Mouse (Mus musculus) stomach, embryonic 16.5 days (tissue): ENCODE results near the gene Sgk1. TPM values are rescaled to one million over a fixed set of nuclear protein-coding genes. Genes with fewer than 3 reads are reported as not detected.
"Not testable (repeated sequence)": the region's sequence is repeated elsewhere in the genome, so short reads cannot be mapped to it uniquely, and the experiment has no call there.

ENCODE experiments used
- ATAC-seq: fragments of 200-750 bp; cut with Nextera tagmentation; 2 replicates; pipeline ENCODE4 v1.8.0; 2017; ENCODE audit warnings: moderate number of reproducible peaks, moderate TSS enrichment; ENCODE audit not compliant: insufficient read depth, low FRiP score
- H3K27ac ChIP-seq: fragments of 300-500 bp; sonication (generic); 2 replicates; pipeline ENCODE4 v1.5.1; 2014; ENCODE audit warnings: low read length
- H3K27me3 ChIP-seq: fragments of 300-500 bp; sonication (generic); 2 replicates; pipeline ENCODE4 v1.6.1; 2014; ENCODE audit warnings: low read length, control low read depth, mixed read lengths; ENCODE audit not compliant: control insufficient read depth, insufficient read depth
- H3K36me3 ChIP-seq: fragments of 300-500 bp; sonication (generic); 2 replicates; pipeline ENCODE4 v1.6.1; 2014; ENCODE audit warnings: low read length; ENCODE audit not compliant: control insufficient read depth, insufficient read depth
- H3K4me1 ChIP-seq: fragments of 300-500 bp; sonication (generic); 2 replicates; pipeline ENCODE4 v1.6.1; 2014; ENCODE audit warnings: low read length, control low read depth, mixed read lengths; ENCODE audit not compliant: control insufficient read depth, insufficient read depth
- H3K4me2 ChIP-seq: fragments of 300-500 bp; sonication (generic); 2 replicates; pipeline ENCODE4 v1.6.1; 2014; ENCODE audit warnings: low read depth, low read length, mixed read lengths
- H3K4me3 ChIP-seq: fragments of 300-500 bp; sonication (generic); replicated peaks from 2 replicates; pipeline ENCODE4 v1.5.1; 2014; ENCODE audit warnings: mild to moderate bottlenecking, low read length
- H3K9ac ChIP-seq: fragments of 300-500 bp; sonication (generic); 2 replicates; pipeline ENCODE4 v1.6.1; 2014; ENCODE audit warnings: low read length
- H3K9me3 ChIP-seq: fragments of 300-500 bp; sonication (generic); replicated peaks from 2 replicates; pipeline ENCODE4 v1.6.1; 2016; ENCODE audit warnings: low read length, control low read depth; ENCODE audit not compliant: control insufficient read depth
- whole genome bisulfite sequencing: fragments of 180-500 bp; shearing (Covaris S2); extraction: QIAGEN DNeasy Blood & Tissue Kit; methylation state at CpG from one replicate; pipeline ENCODE4 v1.1.7; 2014; 5-methylcytosine and 5-hydroxymethylcytosine counted together
- polyA plus RNA-seq: library from polyadenylated mRNA; unstranded; fragments of >200 nt; fragmentation: Nextera tagmentation; extraction: Ambion mirVana; gene quantifications from 2 replicates; pipeline ENCODE4 v1.2.1, GENCODE M21; 2015

Sgk1 gene
- polyA plus RNA-seq, 1 experiment from 2014 or later, result 34.3 TPM

DNA sequence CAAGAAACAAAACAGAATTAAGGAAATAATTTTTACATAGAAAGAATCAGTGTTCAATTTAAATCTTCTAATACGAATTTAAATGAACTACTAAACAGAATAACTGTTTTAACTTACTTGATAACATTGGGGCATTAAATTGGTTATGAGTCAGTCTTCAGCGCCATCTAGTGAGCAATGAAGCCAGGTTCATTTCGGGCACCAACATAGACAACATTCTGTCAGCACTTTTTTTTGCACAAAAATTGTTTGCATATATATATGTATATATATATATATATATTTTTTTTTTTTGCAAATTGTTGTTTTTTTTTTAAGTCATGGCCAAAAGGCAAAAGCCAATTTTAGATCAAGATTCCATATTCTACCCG, 125.8 kb downstream of the Sgk1 start:
- H3K4me2 ChIP-seq, result no peak overlapping the region
- no peak for ATAC-seq
- H3K9ac ChIP-seq, result no peak overlapping the region
- no peaks in the 10 kb centered on the region for H3K9me3 ChIP-seq
- no peak overlapping the region for H3K27ac ChIP-seq
- 38% methylated on average over 4 of the region's 4 CpGs for WGBS
- no peaks in the 10 kb centered on the region for H3K27me3 ChIP-seq
- H3K4me1 ChIP-seq, result no peaks in the 10 kb centered on the region
- no peaks in the 10 kb centered on the region for H3K36me3 ChIP-seq
- no peak overlapping the region for H3K4me3 ChIP-seq

DNA sequence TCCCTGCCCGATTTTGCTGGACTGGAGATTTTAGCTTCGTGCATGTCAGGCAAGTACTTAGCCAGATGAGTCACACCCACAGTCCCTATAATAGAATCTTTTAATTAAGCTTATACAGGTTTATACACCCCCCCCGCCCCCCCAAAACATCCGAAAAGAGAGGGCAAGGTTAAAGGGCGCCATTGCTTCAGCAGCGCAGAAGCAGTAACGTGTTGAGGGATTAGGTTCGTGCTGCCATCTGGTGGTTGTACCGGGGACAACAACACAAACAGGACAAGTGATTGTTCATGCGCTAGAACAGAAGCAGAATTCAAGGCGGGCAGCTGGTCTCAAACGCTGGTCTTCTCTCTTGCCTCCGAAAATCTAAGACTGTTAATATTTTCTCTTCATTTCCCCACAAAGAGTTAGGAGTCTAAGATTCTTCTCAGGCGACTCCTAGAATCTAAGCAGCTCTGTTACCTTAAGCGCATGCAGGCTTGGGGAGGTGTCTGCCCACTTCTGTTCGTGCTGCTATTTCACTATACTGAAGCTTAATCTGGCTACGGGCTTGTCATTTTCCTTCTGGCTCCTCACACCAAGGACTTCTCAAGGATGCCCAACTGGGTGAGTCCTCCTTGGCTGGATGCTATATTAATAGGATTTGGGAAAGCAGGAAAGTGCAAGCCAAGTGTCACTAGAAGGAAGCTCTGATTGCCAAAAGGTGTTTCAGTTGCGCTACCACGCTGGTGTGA, 128.3 kb downstream of the Sgk1 start:
- Histone ChIP-seq H3K4me2 (0 out of 2 replicates have a peak overlapping the region, but pooled peaks have one; percentile 33), H3K4me1 (no peaks in the 10 kb centered on the region), H3K27ac (no peak overlapping the region), H3K9me3 (no peaks in the 10 kb centered on the region), H3K27me3 (no peaks in the 10 kb centered on the region), H3K36me3 (no peaks in the 10 kb centered on the region), H3K9ac (no peak overlapping the region), H3K4me3 (no peak overlapping the region)
- no peak for ATAC-seq
- 39% methylated on average over 19 of the region's 19 CpGs for WGBS

DNA sequence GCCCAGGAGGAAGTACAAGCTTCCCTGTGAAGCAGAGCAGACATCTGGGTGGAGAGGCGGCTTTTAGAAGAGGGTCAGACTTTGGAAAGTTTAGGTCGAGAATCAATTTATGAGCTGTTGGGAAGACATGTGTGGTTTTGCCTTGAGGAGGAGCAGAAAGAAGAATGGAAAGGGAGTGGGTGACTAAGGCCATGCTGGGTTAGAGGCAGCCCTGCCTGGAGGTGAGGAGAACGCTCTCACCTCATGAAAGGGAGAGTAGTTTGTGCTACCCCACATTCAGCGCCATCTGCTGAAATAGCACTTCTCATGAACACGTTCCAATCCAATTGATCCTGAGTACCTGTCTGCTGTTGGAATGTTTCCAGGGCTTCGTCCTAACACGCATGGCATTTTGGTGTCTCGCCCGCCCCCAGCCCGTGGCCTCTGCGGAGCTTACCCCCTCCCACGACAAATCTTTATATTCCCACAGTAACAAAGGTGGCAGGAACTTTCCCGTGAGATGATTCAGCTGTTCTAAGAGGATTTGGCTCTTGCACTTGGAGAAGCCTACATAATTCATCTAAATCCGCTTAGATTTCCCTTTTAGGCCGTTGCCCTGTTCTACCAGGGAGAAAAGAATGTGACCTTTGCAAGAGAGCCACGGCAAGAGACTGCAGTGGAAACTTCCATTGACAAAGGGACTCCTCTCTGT, 135.6 kb downstream of the Sgk1 start:
- Histone ChIP-seq H3K4me3 (no peak overlapping the region), H3K27me3 (no peaks in the 10 kb centered on the region), H3K27ac (no peak overlapping the region), H3K9ac (no peak overlapping the region), H3K4me1 (no peaks in the 10 kb centered on the region; the same call in 1 of the 2 replicates), H3K36me3 (no peaks in the 10 kb centered on the region), H3K4me2 (no peak overlapping the region), H3K9me3 (no peaks in the 10 kb centered on the region)
- WGBS, result 46% methylated on average over 16 of the region's 16 CpGs
- ATAC-seq, result no peak

DNA sequence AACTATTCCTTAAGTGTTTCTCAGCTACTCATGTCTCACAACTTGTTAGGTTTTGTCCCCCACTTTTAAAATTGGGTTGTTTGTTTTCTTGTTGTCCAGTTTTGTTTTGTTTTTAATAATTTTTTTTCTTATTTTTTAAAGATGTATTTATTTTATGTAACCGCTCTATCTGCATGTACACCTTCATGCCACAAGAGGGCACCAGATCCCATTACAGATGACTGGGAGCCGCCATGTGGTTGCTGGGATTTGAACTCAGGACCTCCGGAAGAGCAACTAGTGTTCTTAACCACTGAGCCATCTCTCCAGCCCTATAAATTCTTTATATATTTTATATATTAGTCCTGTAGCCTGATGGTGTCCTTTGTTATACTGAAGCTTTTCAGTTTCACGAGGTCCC, 136.6 kb downstream of the Sgk1 start:
- no peak for ATAC-seq
- 91% methylated on average over 4 of the region's 4 CpGs for WGBS
- Histone ChIP-seq H3K27me3 (no peaks in the 10 kb centered on the region), H3K4me3 (no peak overlapping the region), H3K36me3 (no peaks in the 10 kb centered on the region), H3K27ac (no peak overlapping the region), H3K4me2 (no peak overlapping the region), H3K9ac (no peak overlapping the region), H3K4me1 (no peaks in the 10 kb centered on the region; the same call in 1 of the 2 replicates), H3K9me3 (no peaks in the 10 kb centered on the region)

DNA sequence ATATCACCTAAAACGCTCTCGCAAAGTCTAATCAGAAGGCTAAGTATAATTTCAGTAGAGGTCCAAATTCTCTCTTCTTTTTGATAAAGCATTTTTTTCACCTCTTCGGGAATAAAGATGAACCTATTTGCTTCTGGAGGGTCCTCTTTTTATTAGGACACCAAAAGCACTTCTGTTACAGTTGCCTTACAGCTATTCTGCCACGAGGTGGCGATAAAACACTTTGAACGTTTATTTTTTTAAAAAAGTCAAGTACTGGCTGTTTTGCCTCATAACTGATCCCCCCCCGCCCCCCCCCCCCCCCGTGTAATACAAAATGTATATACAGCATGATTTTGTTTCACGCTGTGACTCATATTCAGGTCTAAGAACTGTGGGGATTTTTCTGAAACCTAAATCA, 152.3 kb downstream of the Sgk1 start:
- no peaks in the 10 kb centered on the region for H3K36me3 ChIP-seq
- WGBS, result 7% methylated on average over 9 of the region's 9 CpGs
- H3K27me3 ChIP-seq, result no peaks in the 10 kb centered on the region
- H3K4me2 ChIP-seq, result no peak overlapping the region
- ATAC-seq, result no peak
- no peak overlapping the region for H3K4me3 ChIP-seq
- H3K27ac ChIP-seq, result no peak overlapping the region
- H3K9me3 ChIP-seq, result no peaks in the 10 kb centered on the region
- H3K4me1 ChIP-seq, result no peaks in the 10 kb centered on the region
- no peak overlapping the region for H3K9ac ChIP-seq

DNA sequence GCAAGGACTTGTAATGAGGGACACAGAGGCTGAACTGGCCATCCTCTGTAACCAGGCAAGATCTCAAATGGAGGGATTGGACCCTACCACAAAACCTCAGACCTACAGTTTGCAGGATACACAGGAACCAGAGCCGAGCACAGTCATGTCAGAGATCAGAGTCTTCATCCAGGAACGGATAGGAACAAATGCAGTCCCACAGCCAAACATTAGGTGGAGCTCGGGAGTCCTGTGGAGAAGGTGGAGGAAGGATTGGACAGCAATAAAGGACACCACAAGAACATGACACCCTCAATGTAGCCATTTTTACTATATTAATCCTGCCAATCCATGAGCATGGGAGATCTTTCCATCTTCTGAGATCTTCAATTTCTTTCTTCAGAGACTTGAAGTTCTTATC, 154.3 kb downstream of the Sgk1 start:
- not testable (repeated sequence) for H3K36me3 ChIP-seq, ATAC-seq, H3K4me3 ChIP-seq, H3K4me2 ChIP-seq, H3K9me3 ChIP-seq, H3K4me1 ChIP-seq, H3K9ac ChIP-seq, H3K27ac ChIP-seq, H3K27me3 ChIP-seq
- WGBS, result 8% methylated on average over 3 of the region's 3 CpGs

Other genes with a start within 250 kb of the Sgk1 start
- not detected in 2 replicates for gene 4930444G20Rik, start 185.9 kb downstream of the Sgk1 start, polyA plus RNA-seq